Mouse (Mus musculus) midbrain, embryonic 11.5 days (tissue): ENCODE data around the gene Krtcap2. TPM values are rescaled to one million over a fixed set of nuclear protein-coding genes. Genes with fewer than 3 reads are reported as not detected.
A peak's percentile ranks its signal among the peaks of the same experiment; 100 is the strongest.

ENCODE experiments used
- ATAC-seq: fragments of 200-750 bp; cut with Nextera tagmentation; 2 replicates; pipeline ENCODE4 v1.8.0; 2017; ENCODE audit warnings: moderate TSS enrichment, moderate library complexity; ENCODE audit not compliant: low FRiP score
- DNase-seq: peaks from one replicate; pipeline ENCODE4 v3.0.0; 2015; ENCODE audit warnings: low spot score; ENCODE audit errors: missing footprints
- H3K27ac ChIP-seq: fragments of 300-500 bp; sonication (generic); 2 replicates; pipeline ENCODE4 v1.5.1; 2014; ENCODE audit warnings: low read depth, low read length
- H3K27me3 ChIP-seq: fragments of 300-500 bp; sonication (generic); 2 replicates; pipeline ENCODE4 v1.6.1; 2014; ENCODE audit warnings: mild to moderate bottlenecking, low read length, moderate library complexity, mixed read lengths; ENCODE audit not compliant: control insufficient read depth, insufficient read depth
- H3K36me3 ChIP-seq: fragments of 300-500 bp; sonication (generic); 2 replicates; pipeline ENCODE4 v1.6.1; 2014; ENCODE audit warnings: mild to moderate bottlenecking, low read length, moderate library complexity, mixed read lengths; ENCODE audit not compliant: control insufficient read depth, insufficient read depth
- H3K4me1 ChIP-seq: fragments of 300-500 bp; sonication (generic); 2 replicates; pipeline ENCODE4 v1.6.1; 2014; ENCODE audit warnings: low read length; ENCODE audit not compliant: control insufficient read depth, insufficient read depth
- H3K4me2 ChIP-seq: fragments of 300-500 bp; sonication (generic); 2 replicates; pipeline ENCODE4 v1.6.1; 2014; ENCODE audit warnings: mild to moderate bottlenecking, moderate library complexity
- H3K4me3 ChIP-seq: fragments of 300-500 bp; sonication (generic); 2 replicates; pipeline ENCODE4 v1.5.1; 2014; ENCODE audit warnings: low read depth, low read length
- H3K9ac ChIP-seq: fragments of 300-500 bp; sonication (generic); 2 replicates; pipeline ENCODE4 v1.6.1; 2014; ENCODE audit warnings: low read length
- H3K9me3 ChIP-seq: fragments of 300-500 bp; sonication (generic); 2 replicates; pipeline ENCODE4 v1.6.1; 2016; ENCODE audit warnings: low read length; ENCODE audit not compliant: control insufficient read depth
- WGBS: fragments of 180-500 bp; shearing (Covaris S2); extraction: QIAGEN DNeasy Blood & Tissue Kit; methylation state at CpG from one replicate; pipeline ENCODE4 v1.1.7; 2014; 5-methylcytosine and 5-hydroxymethylcytosine counted together
- polyA plus RNA-seq: library from polyadenylated mRNA; unstranded; fragments of >200 nt; fragmentation: Nextera tagmentation; extraction: Ambion mirVana; gene quantifications from 2 replicates; pipeline ENCODE4 v1.2.1, GENCODE M21; 2014

The Krtcap2 gene
- polyA plus RNA-seq, 1 experiment from 2014 or later: 270 TPM

DNA sequence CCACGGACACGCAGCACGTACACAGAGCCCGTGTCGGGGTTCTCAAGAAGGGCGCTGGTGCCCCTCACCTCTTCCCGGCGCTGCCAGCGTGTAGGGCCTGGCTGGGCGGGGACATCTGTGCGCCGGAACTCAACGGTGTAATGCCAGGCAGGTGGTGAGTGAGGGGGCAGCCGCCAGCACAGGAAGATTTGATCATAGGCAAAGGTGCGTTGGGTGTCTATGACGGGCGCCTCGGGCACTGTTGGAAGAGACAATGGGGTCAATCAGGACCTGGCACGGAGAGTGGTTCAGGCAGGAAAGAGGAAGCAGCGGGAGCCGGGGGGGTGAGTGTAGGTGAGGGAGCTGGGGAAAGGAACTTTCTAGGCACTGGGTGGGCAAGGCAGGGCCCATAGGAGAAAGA is 8.1 kb upstream of the Krtcap2 start:
- Histone ChIP-seq H3K4me2 (no peak overlapping the region), H3K4me3 (no peak overlapping the region), H3K27me3 (no peaks in the 10 kb centered on the region), H3K9me3 (no peaks in the 10 kb centered on the region), H3K36me3 (no peaks in the 10 kb centered on the region; the same call in 1 of the 2 replicates), H3K4me1 (no peaks in the 10 kb centered on the region), H3K9ac (no peak overlapping the region), H3K27ac (no peak overlapping the region)
- no peak for DNase-seq
- WGBS: 95% methylated on average over 21 of the region's 21 CpGs
- no peak for ATAC-seq

GRCm38 (mm10) chr3:89238494-89238893 is 7.3 kb upstream of the Krtcap2 start:
- DNase-seq (no peak), ATAC-seq (no peak)
- H3K27ac ChIP-seq: no peak overlapping the region
- no peaks in the 10 kb centered on the region for H3K27me3 ChIP-seq
- H3K4me1 ChIP-seq: peaks cover 4% of the 10 kb centered on the region
- no peak overlapping the region for H3K9ac ChIP-seq
- 86% methylated on average over 12 of the region's 12 CpGs for WGBS
- no peak overlapping the region for H3K4me3 ChIP-seq
- no peaks in the 10 kb centered on the region for H3K9me3 ChIP-seq
- H3K4me2 ChIP-seq: no peak overlapping the region
- H3K36me3 ChIP-seq: no peaks in the 10 kb centered on the region; the same call in 1 of the 2 replicates

DNA sequence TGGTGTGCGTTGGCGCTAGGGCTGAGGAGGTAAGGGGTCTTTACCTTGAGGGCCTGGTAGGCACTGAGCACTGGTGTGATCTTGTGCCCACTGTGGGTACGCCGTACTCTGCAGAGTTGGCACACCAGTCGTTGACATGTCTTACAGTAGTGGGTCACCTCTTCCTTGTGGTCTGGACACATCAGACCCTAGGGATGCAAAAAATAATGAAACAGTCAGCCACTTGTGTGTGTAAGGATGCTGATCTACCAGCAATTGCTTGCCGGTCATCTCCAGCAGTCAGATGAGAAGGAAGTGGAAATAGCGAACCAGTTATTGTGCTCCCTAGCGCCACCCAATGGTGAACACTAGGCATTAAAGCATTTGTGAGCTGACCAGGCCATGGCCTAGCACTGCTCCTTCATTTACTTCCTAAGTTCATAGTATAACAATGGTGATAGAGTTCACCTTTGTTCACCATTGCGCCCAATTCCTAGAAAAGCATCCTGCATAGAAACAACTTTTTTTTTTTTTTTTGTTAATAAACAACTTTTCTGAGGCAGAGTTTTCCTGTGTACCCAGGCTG is 3.4 kb upstream of the Krtcap2 start:
- WGBS: 68% methylated on average over 9 of the region's 9 CpGs
- no peak overlapping the region for H3K9ac ChIP-seq
- H3K4me3 ChIP-seq: no peak overlapping the region
- no peak overlapping the region for H3K4me2 ChIP-seq
- ATAC-seq (no peak), DNase-seq (peak; percentile 90)
- H3K4me1 ChIP-seq: peaks cover 29% of the 10 kb centered on the region
- H3K27me3 ChIP-seq: no peaks in the 10 kb centered on the region; the same call in 1 of the 2 replicates
- no peaks in the 10 kb centered on the region for H3K9me3 ChIP-seq
- H3K36me3 ChIP-seq: no peaks in the 10 kb centered on the region; the same call in 1 of the 2 replicates
- H3K27ac ChIP-seq: no peak overlapping the region

DNA sequence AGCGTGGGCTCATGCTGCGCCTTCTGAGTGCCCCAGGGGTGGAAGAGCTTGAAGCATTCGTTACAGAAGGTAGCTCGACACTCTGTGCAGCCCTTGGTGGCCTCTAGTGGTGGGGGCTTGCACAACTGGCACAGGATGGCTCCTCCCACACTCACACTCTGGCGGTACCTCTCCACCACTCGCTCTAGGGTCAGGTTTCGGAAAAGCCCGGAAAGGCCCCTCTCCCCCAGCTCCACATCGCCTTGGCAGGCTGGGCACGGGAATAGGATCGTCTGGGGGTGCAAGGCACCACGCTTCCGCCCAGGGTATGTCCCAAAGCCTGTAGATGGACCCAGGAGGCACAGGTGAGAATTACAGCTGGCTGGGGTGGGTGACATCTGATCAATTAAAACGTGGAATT is 2.2 kb upstream of the Krtcap2 start:
- Histone ChIP-seq H3K9me3 (no peaks in the 10 kb centered on the region), H3K27ac (no peak overlapping the region), H3K27me3 (no peaks in the 10 kb centered on the region; the same call in 1 of the 2 replicates), H3K36me3 (no peaks in the 10 kb centered on the region; the same call in 1 of the 2 replicates), H3K4me3 (peak overlapping the region; percentile 80), H3K4me1 (peaks cover 30% of the 10 kb centered on the region), H3K4me2 (peak overlapping the region; percentile 85), H3K9ac (no peak overlapping the region; the same call in 1 of the 2 replicates)
- WGBS: 12% methylated on average over 14 of the region's 14 CpGs
- DNase-seq: peak; percentile 90
- ATAC-seq: 0 out of 2 replicates have a peak, but pooled peaks have one; percentile 19

DNA sequence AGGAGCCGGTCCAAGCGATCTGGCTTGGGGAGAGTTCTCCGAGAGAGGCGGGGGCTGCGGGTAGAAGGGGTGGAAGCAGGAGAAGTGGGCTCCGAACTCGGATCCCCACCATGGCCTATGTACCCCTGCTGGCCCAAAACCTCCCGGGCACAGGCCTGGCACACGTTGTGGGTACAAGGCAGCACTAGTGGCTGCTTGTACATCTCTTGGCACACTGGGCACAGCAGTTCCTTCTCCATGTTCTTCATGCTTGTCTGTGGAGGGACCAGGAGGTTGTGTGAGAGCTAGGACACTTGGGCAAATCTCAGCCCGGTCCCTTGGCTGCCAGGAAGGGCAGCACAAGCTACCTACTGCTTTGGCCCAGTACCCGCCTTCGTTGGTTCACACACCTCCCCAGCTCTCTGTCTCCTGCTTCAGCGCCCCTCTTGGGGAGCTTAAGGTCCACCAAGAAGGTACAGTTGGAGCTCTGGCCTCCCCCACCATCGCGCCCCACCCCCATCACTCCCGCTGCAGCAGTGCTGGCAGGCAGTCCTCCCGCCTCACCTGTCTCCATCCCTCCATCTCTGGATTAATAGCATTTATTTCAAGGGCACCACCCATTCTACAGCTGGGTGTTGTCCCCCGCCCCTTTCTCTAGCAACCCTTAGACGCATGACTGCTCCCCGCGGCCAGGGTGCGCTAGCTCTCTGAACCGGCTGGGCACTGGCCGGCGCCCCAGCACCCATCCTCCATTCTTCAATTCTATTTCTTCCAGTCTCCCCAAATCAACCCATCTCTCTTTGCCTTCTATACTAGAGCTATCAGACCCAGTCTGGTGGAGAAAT is 1.4 kb upstream of the Krtcap2 start:
- no peaks in the 10 kb centered on the region; the same call in 1 of the 2 replicates for H3K27me3 ChIP-seq
- H3K9ac ChIP-seq: peak overlapping the region; percentile 66
- H3K27ac ChIP-seq: peak overlapping the region; percentile 53
- ATAC-seq: peak; percentile 38
- no peaks in the 10 kb centered on the region for H3K9me3 ChIP-seq
- WGBS: 11% methylated on average over 25 of the region's 25 CpGs
- no peaks in the 10 kb centered on the region for H3K36me3 ChIP-seq
- peaks cover 30% of the 10 kb centered on the region for H3K4me1 ChIP-seq
- peak; percentile 92 for DNase-seq
- H3K4me3 ChIP-seq: peak overlapping the region; percentile 80
- peak overlapping the region; percentile 85 for H3K4me2 ChIP-seq

DNA sequence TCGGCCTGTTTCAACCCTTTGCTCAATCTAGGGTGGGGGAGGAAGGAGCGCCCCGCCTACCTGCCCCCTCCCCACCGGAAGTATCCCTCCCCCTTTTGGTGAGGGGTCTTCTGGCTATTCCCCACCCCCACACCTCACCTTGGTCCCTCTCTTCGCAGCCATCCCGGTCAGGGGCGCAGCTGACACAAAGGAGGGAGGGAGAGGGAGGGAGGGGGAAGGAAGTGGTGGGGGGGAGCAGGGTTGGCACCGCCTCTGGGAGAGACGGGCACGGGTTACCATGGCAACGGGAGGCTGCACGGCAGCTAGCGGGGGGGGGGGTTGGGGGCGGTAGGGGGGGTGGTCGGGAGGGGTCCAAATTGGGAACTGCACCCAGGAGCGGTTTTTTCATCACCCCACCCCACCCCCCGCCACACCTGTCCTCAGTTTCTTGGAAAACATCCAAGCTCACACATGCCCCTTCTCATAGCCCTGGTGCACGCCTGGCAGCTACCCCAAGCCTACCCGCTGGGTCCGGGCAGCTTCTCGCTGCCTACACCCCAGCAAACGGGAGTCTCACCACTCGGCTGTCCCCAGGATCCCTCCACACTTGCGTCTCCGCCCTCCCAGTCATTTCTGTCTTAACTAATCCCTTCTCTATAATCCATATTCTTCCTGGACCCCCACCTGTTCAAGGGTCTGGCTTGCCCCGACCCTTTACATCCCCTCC is 631 bp upstream of the Krtcap2 start:
- 1% methylated on average over 19 of the region's 26 CpGs for WGBS

DNA sequence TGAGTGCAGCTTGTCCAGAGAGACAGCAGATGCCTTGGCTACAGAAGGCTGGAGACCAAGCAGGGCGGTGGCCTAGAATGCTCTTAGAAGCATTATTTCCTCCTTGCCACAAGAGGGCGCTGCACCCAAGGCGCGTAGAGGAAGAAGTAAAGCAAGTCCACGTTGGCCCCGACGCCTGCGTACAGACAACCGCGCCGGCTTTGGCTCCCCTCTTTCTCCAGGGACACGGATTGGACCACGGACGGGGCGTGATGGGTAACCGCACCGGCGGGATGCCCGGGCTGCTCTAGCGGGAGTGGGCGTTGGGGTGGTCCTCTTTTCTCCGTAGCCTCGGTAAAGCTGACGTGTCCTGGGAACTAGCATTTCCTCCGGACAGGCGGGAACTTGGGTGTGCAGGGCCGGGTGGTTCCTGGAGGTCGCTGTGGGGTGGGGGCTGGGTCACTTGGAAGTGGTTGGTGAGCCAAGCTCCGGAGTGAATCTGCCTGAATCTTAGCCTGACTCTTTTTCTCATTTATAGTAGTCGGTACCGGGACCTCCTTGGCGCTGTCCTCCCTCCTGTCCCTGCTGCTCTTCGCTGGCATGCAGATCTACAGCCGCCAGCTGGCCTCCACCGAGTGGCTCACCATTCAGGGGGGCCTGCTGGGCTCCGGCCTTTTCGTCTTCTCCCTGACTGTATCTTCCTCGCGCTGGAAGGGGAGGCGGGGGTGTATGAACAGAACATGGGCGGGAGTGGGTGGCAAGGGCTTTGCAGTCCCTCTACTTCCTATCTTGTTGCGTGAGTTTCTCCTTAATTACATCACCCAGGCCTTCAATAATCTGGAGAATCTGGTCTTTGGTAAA is 715 bp downstream of the Krtcap2 start, which contains the start of gene Trim46:
Trim46 (minus strand) TSS at position 49 of the 840 bp plus-strand sequence.
- H3K27ac ChIP-seq: peak within 1 kb of the TSS; percentile 53
- 1% methylated on average over 42 of the region's 42 CpGs for WGBS
- H3K4me1 ChIP-seq: peaks cover 37% of the 10 kb centered on the region
- peak; percentile 67 for ATAC-seq
- no peaks in the 10 kb centered on the region for H3K9me3 ChIP-seq
- H3K27me3 ChIP-seq: no peaks in the 10 kb centered on the region; the same call in 1 of the 2 replicates
- peak; percentile 98 for DNase-seq
- H3K4me2 ChIP-seq: peak within 1 kb of the TSS; percentile 85
- peak within 1 kb of the TSS; percentile 83 for H3K9ac ChIP-seq
- peak within 1 kb of the TSS; percentile 80 for H3K4me3 ChIP-seq
- H3K36me3 ChIP-seq: no peaks in the 10 kb centered on the region

More for the DNA sequence above, 631 bp upstream of the Krtcap2 start:
- Histone ChIP-seq H3K4me3 (peak overlapping the region; percentile 80), H3K9ac (peak overlapping the region; percentile 66), H3K4me1 (peaks cover 30% of the 10 kb centered on the region), H3K4me2 (peak overlapping the region; percentile 85), H3K36me3 (no peaks in the 10 kb centered on the region), H3K9me3 (no peaks in the 10 kb centered on the region), H3K27me3 (no peaks in the 10 kb centered on the region; the same call in 1 of the 2 replicates), H3K27ac (peak overlapping the region; percentile 53)
- ATAC-seq: peak; percentile 41
- DNase-seq: peak; percentile 93

GRCm38 (mm10) chr3:89247466-89247865 is 1.7 kb downstream of the Krtcap2 start:
- WGBS: 87% methylated on average over 4 of the region's 4 CpGs
- ATAC-seq (no peak), DNase-seq (no peak)
- Histone ChIP-seq H3K4me2 (peak overlapping the region; percentile 85), H3K27me3 (peaks cover 2% of the 10 kb centered on the region; the same call in 1 of the 2 replicates), H3K9me3 (no peaks in the 10 kb centered on the region), H3K36me3 (no peaks in the 10 kb centered on the region), H3K9ac (peak overlapping the region; percentile 83; the same call in 1 of the 2 replicates), H3K4me3 (peak overlapping the region; percentile 80), H3K4me1 (peaks cover 40% of the 10 kb centered on the region), H3K27ac (no peak overlapping the region)
